Mouse (Mus musculus): ENCODE data around the gene Cops8. TPM values are rescaled to one million over a fixed set of nuclear protein-coding genes. Genes with fewer than 3 reads are reported as not detected.

Gene Cops8
- total RNA-seq (2023) = 100 to 1,000 TPM; 149 to 156 TPM

GRCm38 (mm10) chr1:90602759-90603560 lies at the start of gene Cops8:
TSS of gene Cops8 (plus strand) at chr1:90602981.

Other genes starting within 250 kb of the Cops8 start
- not detected for gene Col6a3, start 241.0 kb downstream of the Cops8 start, total RNA-seq (2023)

Data from T-cell, adult 66 days (primary cell).